Mouse (Mus musculus) NIH3T3 (cell line): ENCODE data around the gene Gigyf1.
A peak's percentile ranks its signal among the peaks of the same experiment; 100 is the strongest.

Experiments used
- DNase-seq: peaks from one replicate; pipeline ENCODE4 v3.0.0-alpha.2; 2012; ENCODE audit warnings: low read depth

Gigyf1 gene

DNA sequence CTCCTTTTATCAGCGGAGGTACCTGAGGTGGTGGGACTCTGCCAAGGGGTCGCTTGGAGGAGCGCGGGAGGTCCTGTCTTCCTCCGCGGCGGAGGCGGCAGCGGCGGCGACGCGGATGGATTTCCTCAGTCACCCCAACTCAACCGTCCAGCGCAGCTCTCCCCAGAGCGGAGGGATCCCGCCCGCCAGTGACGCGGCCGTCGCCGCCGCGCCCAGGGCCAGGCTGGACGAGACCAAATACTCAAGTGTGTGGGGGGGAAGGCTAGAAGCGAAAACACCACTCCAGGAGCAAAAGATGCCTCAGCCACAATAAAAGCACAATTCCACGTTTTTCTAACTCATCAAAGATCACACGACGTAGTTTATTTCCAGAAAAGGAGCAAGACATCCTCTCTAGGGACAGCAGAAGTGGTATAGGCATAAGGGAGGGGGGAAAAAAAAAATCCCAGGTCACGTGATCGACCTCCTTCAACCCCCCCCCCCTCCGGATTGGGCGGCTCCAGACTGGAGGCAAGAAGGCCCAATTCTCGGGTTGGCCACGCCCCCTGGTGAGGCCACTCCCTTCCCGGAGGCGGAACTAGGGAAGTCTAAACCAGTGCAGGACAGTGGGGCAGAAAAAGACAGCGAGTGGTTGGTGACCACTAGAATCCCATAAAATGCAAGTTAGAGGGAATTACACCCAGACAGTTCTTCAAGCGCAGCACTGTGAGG lies 14.9 kb downstream of the Gigyf1 start, which contains the start of the genes Epo and Gnb2:
Epo (minus strand) TSS at position 126 of the 711 bp plus-strand sequence.
Gnb2 (minus strand) TSS at position 394 of the 711 bp plus-strand sequence.
- peak; percentile 100 for DNase-seq

DNA sequence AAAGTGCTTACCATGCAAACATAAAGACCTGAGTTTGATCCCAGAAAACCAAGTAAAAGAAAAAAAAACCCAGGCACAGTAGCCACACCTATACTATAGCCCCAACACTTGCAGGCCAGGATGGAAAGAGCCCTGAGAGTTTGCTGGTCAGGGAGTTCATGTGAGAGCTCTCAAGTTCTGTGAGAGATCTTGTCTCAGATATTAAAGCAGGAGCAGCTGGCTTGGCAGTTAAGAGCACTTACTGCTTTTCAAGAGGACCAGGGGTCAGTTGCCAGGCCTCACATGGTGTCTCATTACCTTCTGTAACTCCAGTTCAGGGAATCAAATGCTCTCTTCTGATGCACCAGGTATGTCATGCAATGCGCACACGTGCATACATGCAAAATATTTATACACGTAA lies 16.4 kb downstream of the Gigyf1 start:
- no peak for DNase-seq

- no peak for DNase-seq
Measured at GRCm38 (mm10) chr5:137535318-137535717, 17.0 kb downstream of the Gigyf1 start.

DNA sequence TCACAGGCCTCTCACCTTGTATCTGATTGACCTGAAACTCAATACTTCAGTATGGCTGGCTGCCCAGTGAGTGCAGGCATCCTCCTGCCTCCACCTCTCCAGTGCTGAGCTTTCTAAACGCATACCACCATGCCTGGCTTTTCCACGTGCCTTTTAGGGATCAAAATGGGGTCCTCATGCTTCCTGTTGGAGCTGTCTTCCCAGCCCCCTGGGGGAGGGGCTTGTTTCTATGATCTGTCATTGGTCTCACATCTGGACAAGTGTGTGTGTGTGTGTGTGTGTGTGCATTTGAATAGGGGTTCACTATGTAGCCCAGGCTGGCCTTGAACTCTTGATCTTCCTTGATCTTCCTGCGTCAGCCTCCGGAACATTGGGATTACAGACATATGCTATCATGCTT lies 19.1 kb downstream of the Gigyf1 start:
- DNase-seq, result no peak

GRCm38 (mm10) chr5:137539291-137539801 lies 21.0 kb downstream of the Gigyf1 start:
- DNase-seq, result peak; percentile 44

- DNase-seq, result no peak
Measured at GRCm38 (mm10) chr5:137540991-137541390, 22.6 kb downstream of the Gigyf1 start.

DNA sequence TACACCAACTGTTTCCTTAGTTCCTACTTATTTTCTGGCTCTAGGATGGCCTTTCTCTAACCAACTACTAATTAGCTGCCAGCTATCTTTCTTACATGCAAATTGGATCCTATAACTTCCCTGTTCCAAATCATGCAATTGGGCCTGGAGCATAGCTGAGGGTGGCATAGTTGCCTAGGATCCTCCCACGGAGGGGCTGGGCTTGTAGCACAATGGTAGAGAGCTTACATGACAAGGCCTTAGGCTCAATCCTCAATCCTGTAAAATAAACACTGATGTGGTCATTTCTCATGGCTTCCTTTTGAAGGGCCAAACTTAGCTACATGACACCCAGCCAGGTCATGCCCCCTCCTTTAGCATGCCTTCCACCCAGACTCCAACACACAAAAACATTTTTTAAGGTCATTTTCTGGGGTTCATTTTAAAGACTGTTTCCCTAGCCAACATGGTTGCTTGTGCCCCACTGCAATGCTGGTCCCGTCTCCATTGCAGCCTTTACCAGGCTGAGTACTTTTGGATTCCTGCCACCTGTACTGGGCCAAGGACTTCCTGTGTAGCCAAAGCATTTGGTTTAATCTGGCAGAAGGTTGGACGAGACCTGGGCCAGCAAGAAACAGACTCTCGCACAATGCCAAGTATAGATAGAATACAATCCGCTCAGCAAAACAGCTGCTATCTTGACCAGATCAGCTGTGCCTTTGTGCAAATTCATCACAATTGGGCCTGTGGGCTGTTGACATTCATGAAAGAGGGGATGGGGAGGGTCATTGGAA lies 23.6 kb downstream of the Gigyf1 start:
- DNase-seq, result no peak

- peak; percentile 30 for DNase-seq
Measured at GRCm38 (mm10) chr5:137544926-137545325, 26.6 kb downstream of the Gigyf1 start.

DNA sequence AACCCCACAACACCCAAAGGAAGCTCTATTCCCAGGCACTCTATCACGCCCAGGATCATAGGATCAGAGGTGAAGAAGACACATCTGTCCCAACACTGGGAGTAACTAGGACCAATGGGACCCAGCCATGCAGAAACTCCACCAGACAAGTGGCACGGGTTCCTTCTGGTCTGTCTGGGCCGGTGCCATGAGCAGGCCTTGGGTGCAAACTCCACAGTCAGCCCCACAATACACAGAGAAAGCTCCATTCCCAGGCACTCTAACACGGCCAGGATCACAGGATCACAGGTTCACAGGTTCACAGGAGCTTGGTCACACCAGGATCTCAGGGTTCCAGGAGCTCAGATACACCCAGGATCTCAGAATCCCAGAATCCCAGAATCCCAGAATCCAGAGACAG lies 27.2 kb downstream of the Gigyf1 start:
- no peak for DNase-seq

GRCm38 (mm10) chr5:137549840-137550239 lies 31.5 kb downstream of the Gigyf1 start:
- peak; percentile 60 for DNase-seq

DNA sequence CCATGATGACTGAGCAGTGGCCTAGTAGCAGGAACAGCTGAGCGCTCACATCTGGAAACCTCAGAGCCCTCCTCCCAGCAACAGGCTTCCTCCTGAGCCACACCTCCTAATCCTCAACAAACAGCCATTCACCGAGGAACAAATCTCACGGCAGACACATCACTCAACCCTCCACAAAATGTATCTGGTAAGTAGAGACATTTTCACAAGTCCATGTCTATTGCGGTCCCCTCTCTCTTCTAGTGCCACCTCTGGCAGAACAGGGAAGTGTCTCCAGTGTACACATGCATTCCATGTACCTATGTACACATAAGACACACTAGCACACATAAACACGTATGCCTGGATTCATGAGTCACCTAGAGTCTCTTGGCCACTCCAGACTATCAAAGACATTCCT lies 32.8 kb downstream of the Gigyf1 start:
- DNase-seq, result peak; percentile 32

GRCm38 (mm10) chr5:137553000-137553399 lies 34.7 kb downstream of the Gigyf1 start:
- DNase-seq, result no peak

DNA sequence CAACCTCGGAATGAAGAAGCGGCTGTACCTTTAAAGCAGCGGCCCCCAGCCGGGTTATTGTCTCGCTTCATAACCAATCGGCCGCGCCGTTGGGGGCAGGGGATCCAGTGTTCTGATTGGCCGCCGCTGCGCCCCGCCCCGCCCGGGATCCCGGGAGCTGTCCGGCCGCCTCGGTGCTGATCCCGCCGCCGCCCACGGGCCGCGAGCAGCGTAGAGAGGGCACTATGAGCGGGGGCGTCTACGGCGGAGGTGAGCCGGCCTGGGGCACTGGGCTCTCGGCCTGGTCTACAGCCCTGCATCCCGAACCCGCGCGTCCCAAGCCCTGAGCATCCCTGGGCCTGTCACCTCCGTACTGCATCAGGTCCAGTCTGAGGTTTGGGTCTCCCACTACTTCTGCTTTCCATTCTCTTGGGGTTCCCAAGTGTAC lies 35.1 kb downstream of the Gigyf1 start, which contains the start of gene Actl6b:
Actl6b (plus strand) TSS at position 107 of the 427 bp plus-strand sequence.
- DNase-seq, result peak; percentile 25

GRCm38 (mm10) chr5:137553898-137554297 lies 35.5 kb downstream of the Gigyf1 start:
- no peak for DNase-seq

GRCm38 (mm10) chr5:137561556-137561955 lies 43.2 kb downstream of the Gigyf1 start:
- no peak for DNase-seq

DNA sequence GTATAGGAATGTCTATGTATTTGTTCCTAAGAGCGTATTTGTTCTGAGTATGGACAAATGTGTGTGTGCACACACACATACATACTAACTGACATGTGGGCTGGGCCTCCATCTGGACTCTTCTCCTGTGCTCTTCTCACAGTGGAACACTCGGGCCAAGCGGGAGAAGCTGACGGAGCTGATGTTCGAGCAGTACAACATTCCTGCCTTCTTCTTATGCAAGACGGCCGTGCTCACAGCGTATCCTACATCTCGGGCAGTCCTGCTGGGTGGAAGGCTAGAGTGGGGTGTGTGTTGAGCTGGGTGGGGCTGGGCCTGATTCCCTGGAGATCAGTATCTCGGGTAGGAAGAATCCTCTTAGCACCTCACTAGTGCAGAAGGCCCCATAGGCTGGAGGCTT lies 44.6 kb downstream of the Gigyf1 start:
- DNase-seq, result no peak

DNA sequence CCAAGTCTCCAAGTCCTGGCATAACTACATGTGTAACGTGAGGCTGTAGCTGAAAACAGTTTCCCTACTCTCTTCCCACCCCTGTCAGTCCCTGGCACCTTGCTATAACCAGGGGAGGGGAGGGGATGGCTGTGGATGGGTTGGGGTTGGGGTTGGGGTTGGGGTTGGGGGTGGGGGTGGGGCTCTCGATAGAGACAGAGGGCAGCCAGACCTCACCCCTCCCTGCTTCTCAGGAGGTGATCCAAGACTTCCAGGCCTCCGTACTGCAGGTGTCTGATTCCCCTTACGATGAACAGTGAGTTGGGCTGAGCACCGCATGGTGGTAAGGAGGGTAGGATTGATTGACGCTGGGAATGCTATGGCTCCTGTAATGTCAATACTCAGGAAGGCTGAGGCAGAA lies 47.4 kb downstream of the Gigyf1 start:
- no peak for DNase-seq

DNA sequence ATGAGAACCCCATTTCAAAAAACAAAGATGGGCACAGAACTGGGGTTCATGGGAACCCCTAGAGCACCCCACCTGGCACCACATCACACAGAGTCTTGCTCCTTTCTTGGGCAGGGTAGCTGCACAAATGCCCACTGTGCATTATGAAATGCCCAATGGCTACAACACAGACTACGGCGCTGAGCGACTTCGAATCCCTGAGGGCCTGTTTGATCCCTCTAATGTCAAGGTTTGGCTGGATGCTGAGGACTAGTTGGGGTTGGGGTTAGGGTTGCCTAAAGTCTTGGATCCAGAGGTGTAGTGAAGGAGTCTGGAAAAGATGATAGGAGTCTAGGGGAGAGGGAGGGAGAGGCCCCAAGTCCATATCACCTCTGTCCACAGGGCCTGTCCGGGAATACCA lies 48.1 kb downstream of the Gigyf1 start:
- DNase-seq, result no peak

GRCm38 (mm10) chr5:137568223-137568798 lies 50.0 kb downstream of the Gigyf1 start:
- DNase-seq, result no peak

- no peak for DNase-seq
Measured at GRCm38 (mm10) chr5:137569031-137569430, 50.7 kb downstream of the Gigyf1 start.

DNA sequence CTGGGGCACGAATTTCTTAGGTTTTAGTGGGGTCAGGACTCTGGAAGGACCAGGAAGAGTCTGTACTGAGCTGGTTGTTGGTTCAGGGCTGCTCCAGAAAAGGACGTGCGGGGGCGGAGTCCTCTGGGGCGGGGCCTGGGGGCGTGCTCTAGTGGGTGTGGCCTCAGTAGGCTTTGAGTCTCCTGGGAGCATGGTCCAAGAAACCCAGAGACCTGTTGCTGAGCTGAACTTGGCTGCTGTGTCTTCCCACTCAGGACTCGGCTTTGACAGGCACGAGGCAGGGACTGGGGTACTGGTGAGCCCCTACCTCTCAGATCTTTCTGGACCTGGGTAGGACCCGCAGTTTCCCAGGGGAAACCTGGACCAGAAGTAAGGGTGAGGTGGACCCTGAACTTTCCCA lies 51.3 kb downstream of the Gigyf1 start, which contains the start of gene Tfr2:
Tfr2 (plus strand) TSS at position 176 of the 400 bp plus-strand sequence.
- peak; percentile 67 for DNase-seq

DNA sequence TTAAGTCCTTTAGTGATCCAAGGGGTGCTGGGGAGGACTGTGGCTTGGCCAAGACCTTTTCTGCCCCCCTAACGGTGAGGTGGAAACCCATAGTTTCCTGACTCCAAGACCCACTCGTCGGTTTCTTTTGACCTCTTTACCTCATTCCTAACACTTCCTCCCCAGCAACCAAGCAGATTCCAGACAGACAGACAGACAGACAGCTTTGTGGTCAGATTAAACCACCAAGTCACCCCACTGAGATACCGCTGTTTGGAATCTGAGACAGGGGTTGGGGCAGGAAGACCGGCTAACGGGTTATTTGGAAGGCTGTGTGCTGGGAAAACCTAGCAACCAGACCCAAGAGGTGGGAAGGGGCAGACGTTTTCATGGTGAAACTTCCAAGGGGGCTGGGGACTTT lies 51.8 kb downstream of the Gigyf1 start:
- no peak for DNase-seq
